Mouse (Mus musculus) liver, adult (tissue): ENCODE data around the gene Spata31d1a.

ENCODE experiments used
- GATA4 ChIP-seq: IDR thresholded peaks from 2 replicates; pipeline ENCODE4 v1.6.1; 2014; ENCODE audit warnings: mild to moderate bottlenecking, low read length; ENCODE audit not compliant: insufficient replicate concordance

Spata31d1a gene

DNA sequence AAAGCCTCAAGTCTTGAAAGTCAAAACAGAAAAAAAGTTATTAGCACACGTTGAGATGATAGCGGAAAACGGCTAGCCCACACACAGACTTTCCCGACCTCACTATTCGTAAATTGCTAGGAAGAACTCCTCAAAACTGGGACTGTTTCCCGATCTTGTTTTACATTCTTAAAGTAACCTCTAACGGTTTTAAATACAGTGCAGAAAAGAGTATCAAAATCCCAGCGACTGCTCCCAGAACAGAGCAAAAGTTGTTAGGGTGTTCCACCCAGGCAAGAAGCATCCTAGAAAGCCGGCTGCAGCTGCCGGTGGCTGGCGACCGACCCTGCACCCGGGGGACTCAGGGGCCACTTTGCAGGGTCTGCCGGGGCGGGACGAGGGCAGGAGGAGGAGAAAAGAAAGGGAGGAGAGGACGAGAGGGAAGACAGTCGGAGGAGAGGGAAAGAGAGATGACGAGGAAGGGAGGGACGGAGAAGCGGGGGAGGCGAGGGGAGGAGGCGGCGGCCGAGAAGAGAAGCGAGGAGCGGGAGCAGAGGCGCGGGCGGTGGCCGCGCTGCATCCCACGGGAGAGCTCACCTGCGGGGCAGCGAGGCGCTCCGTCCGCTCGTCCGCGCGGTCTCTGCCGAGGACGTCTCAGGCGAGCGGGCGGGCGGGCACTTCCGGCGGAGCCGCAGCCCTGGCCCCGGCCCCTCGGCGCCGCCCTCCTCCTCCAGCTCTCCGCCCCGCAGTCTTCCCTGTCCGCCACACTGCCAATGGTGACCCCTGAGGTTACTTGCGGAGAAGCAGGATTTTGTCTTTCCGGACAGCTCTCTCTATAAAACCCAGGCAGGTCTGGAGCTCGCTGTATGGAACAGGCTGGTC is 34.7 kb downstream of the Spata31d1a start, which contains the start of gene Golm1:
Gene Golm1, minus strand, starts transcription at position 661 of the 861 bp plus-strand sequence.
- TF ChIP-seq GATA4 = no peak

DNA sequence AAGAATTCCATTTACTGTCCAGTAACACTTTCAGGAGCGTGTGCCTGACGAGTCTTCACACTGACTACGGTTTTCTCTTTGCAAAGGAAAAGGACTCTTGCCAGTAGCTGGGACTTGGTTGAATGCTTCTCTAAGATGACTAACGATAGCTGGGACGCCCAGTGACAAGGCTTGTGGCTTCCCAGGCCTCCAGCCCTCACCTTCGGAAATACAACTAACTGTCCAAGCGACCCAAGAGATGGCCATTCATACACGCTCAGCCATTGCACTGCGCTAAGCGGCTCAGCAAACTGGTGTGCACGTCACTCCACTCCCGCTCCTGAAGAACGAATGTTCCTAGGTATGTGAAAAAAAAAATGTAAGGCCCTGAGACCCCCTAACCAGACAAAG is 35.4 kb downstream of the Spata31d1a start:
- no peak for TF ChIP-seq GATA4

DNA sequence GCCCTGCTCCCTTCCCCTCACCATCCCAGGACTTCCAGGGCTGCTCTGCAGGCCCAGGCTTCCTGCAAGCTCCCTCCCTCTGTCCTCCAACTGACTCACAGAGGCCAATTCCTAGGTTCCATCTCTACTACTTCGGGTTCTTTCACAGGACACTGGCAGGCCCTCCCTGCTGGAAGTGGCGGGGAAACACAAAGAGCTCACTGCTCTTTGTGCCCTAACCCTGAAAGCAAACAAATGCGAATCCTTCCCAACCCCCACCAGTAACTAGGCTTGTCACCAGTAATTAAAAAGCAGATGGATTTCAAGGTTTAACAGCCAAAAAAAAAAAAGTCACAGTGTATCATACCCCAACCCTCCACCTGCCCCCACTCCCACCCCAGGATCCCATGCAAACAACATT is 35.9 kb downstream of the Spata31d1a start:
- no peak for TF ChIP-seq GATA4

DNA sequence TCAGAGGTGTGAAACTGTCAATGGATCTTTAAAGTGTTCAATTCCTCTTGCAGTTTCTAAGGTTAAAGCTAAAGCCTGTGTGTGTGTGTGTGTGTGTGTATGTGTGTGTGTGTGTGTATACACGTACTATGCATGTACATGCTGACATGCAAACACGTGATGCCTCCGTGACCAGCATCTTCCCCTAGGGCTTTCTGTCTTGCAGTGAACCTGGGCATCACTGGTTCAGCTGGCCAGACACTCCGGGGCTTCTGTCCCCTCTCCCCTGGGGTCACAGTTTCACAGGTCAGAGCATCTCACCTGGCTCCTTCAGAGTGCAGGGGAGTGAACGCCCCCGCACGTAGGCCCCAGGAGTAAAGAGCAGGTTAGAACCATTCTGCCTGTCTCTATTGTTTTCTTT is 36.5 kb downstream of the Spata31d1a start:
- TF ChIP-seq GATA4 = no peak

DNA sequence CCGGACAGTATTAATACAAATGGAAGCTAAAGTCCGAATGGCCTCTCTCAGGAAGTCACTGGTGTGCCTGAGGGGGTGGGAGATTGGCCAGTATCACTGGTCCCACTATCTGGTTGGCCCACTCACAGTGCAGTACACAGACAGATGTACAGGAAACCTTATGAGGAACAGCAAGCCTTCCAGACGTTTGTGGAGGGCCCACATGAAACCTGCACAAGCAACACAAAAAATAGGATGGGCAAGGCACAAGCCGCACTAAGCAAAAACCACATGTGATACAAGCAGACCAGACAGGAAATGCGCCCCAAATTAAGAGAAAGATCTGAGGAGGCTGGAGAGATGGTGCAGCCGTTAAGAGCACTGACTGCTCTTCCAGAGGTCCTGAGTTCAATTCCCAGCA is 37.9 kb downstream of the Spata31d1a start:
- TF ChIP-seq GATA4 = no peak

DNA sequence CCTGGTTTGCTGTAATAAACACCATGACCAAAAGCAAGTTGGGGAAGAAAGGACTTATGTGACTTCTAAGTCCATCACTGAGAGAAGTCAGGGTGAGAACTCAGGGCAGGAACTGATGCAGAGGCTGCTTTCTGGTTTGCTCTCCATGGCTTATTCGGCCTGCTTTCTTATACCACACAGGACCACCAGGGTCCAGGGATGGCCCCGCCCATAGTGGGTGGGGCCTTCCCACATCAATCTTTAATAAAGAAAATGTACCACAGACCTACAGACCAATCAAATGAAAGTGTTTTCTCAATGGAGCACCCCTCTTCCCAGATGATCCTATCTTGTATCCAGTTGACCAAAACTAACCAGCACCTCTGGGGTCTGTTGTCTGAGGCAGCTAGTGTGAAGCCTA is 38.6 kb downstream of the Spata31d1a start:
- TF ChIP-seq GATA4 = no peak

DNA sequence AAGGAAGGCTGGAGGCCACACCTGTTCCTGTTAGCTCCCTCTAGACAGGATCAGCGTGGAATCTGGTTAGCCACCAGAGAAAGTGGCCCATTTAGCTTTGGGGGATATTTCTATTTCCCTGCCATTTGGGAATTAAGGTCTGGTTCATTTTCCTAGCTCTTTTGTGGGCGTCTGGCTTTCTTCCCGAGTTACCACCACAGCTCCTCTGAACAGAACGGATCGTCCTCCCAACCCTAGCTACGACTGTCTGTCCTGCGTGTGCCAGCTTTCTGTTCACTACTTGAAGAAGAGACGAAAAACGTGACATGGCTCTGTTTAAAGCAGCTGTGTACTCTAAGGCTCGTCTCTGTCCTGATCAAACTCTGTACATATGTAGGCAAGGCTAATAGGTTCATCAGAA is 40.2 kb downstream of the Spata31d1a start:
- no peak for TF ChIP-seq GATA4

DNA sequence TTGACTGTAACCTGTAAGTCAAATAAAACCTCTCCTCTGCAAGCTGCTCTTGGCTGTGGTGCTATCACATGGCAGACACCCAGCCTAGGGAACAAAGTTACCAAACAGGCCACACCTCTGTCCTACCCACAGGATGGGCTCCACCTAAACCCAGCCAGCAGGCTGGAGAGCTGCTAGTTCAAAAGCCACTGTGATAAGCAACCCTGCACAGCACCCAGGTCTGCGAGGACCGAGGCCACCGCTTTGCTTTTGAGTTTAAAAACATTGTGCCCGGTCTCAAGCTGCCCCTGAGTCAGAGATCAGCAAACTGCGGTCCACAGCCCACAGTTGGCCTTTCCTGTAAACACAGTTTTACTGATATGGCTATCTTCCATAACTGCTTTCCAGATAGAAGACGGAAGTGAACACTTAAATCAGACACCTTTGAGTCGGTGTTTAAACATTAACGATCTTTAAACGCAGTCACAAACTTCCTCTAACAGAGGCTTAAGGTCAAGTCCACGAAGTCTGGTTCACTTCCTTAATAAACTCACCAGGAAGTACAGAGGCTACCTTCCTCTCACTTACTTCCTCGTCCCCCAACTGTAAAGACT is 41.5 kb downstream of the Spata31d1a start:
- peak; percentile 85; the same call in 1 of the 2 replicates for TF ChIP-seq GATA4

DNA sequence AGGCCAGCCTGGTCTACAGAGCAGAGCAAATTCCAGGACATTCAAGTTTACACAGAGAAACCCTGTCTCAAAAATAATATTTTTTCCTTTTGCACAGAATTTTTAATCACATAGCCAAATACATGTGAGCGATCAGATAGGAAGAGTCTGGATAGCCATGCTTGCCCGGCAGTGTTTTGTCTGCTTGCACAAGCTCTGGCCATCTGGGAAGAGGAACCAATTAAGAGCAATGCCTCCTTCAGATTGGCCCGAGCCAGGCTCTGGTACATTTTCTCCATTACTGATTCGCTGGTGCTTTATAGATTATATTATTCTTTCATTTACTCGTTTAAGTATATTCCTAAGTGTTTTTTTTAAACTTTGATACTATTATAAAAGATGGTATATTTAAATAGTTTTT is 42.4 kb downstream of the Spata31d1a start:
- TF ChIP-seq GATA4 = no peak

DNA sequence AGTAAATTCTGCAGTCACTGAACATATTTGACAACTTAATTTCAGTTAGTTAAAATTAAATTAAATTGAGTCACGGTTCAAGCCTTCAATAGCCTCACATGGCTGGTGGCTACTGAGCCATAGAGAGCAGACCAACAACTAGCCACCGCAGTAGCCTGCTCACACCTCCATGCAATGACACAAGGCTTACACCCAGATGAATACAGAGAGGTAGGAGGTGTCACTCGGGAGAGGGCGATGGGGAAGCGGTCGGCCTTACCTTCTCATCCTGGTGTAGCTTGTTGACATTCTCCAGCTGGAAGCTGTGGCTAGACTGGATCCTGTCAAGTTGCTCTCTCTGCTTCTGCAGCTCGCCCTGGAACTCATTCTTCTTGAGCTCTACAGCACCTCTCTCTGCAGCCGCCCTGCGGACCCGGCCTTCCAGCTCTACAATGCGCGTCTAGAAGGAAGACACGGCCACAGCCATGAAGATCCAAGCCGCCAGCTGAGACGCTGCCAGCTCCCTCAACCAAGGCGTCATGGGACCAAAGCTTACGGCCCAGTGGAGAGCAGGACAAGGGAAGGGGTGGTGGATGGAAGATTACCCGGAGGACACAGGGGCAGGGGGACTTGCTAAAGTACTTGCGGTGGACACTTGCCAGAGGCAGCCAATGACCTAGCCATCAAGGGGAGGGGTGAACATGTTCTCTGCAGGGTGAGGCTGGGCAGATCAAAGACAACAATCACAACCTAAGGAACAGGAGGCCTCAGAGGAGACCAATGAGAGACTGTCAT is 46.0 kb downstream of the Spata31d1a start:
- no peak for TF ChIP-seq GATA4

DNA sequence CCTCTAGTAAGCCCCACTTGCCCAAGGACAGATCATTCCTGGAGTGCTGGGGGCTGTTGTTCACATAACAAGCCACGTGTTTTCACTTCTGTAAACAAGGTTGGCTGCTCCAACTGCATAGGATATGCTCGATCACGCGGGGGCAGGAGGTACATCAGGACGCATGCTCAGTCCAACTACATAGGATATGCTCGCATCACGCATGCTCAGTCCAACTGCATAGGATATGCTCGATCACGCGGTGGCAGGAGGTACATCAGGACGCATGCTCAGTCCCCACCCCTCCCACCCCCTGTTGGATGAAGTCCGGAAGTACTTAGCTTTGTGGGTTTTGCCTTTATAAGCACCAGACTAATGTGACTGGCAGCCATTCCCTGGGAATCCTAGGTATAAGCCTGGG is 48.2 kb downstream of the Spata31d1a start:
- no peak for TF ChIP-seq GATA4

DNA sequence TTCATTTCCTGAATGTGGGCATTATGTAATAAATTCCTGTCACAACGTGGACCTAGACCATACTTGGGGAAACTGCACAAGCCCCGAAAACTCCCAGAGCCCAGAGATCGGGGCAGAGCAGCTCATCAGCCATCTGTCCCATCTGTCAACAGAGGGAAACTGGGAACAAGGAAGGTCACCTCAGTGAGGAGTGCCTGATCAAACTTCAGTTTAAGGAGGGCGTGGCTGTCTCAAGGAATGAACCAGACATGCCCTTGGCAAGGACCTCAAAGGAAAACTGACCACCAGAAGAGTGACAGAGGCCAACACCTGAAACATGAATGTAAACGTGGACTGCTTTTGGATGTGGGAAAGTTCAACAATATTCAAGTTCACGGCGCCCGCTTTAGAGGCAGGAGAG is 48.7 kb downstream of the Spata31d1a start:
- TF ChIP-seq GATA4 = no peak

DNA sequence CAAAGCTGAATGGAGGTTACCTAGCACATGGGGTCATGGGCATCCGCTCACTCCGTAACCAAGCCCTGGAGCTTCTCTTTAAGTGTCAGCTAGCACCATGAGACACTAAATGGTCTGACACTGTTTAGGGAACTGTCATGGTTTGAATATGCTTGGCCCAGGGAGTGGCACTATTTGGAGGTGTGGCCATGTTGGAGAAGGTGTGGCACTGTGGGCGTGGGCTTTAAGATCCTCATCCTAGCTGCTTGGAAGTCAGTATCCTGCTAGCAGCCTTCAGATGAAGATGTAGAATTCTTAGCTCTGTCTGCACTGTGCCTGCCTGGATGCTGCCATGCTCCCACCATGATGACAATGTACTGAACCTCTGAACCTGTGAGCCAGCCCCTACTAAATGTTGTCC is 49.8 kb downstream of the Spata31d1a start:
- TF ChIP-seq GATA4 = no peak

DNA sequence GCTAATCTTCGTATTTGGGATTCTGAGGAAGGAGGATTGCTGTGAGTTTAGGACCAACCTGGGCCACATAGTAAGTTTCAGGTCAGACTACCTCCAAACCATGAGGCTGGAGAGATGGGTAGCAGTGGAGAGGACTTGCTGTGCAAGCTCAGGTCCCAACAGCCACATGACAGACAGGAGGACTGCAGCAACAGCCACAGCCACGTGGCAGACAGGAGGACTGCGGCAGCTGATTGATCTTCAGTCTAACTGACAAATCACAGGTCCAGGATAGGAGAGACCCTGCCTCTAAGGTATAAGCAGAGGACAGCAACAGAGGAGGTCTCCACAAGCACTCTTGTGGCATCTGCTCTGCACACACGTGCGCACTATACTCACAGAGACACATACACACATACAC is 52.3 kb downstream of the Spata31d1a start:
- TF ChIP-seq GATA4 = no peak

DNA sequence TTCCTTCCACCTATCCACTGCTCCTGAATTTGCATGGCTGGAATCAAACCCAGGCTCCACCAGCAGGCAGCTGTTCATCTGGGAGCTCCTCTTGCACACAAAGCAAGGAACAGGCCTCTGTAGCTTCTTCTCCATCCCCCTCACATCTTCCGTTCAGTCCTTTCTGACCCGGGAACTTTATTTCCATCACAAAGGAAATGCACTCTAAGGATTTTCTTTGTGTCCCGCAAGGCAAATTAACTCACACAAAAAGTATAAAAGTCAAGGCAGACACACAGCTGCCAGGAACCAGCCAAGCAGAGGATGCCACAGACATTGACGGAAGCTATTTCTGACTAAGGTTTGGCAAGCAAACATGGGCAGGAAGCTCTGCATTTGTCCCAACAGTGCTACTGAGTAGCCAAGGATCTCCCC is 53.1 kb downstream of the Spata31d1a start:
- TF ChIP-seq GATA4 = no peak
